Mouse (Mus musculus) intestine, embryonic 14.5 days (tissue): ENCODE data around the gene Olfr263. TPM values are rescaled to one million over a fixed set of nuclear protein-coding genes. Genes with fewer than 3 reads are reported as not detected.

Experiments
- ATAC-seq: fragments of 200-750 bp; cut with Nextera tagmentation; replicated peaks from 2 replicates; pipeline ENCODE4 v1.8.0; 2017; ENCODE audit warnings: low read depth, moderate number of reproducible peaks, moderate TSS enrichment, moderate library complexity; ENCODE audit not compliant: low FRiP score, low TSS enrichment
- DNase-seq: peaks from one replicate; pipeline ENCODE4 v3.0.0-alpha.2; 2018; ENCODE audit warnings: low spot score
- H3K27ac ChIP-seq: fragments of 300-500 bp; sonication (generic); 2 replicates; pipeline ENCODE4 v1.5.1; 2014; ENCODE audit warnings: low read depth, mild to moderate bottlenecking, control low read depth
- H3K27me3 ChIP-seq: fragments of 300-500 bp; sonication (generic); replicated peaks from 2 replicates; pipeline ENCODE4 v1.6.1; 2014; ENCODE audit warnings: low read length, control low read depth; ENCODE audit not compliant: control insufficient read depth, insufficient read depth
- H3K36me3 ChIP-seq: fragments of 300-500 bp; sonication (generic); 2 replicates; pipeline ENCODE4 v1.6.1; 2014; ENCODE audit warnings: low read length, control low read depth; ENCODE audit not compliant: control insufficient read depth, insufficient read depth
- H3K4me1 ChIP-seq: fragments of 300-500 bp; sonication (generic); replicated peaks from 2 replicates; pipeline ENCODE4 v1.6.1; 2014; ENCODE audit warnings: low read length, control low read depth, mixed read lengths; ENCODE audit not compliant: control insufficient read depth, insufficient read depth
- H3K4me2 ChIP-seq: fragments of 300-500 bp; sonication (generic); 2 replicates; pipeline ENCODE4 v1.6.1; 2014; ENCODE audit warnings: low read length
- H3K4me3 ChIP-seq: fragments of 300-500 bp; sonication (generic); 2 replicates; pipeline ENCODE4 v1.5.1; 2014; ENCODE audit warnings: low read depth, low read length, control low read depth, mixed read lengths
- H3K9ac ChIP-seq: fragments of 300-500 bp; sonication (generic); 2 replicates; pipeline ENCODE4 v1.6.1; 2014; ENCODE audit warnings: mild to moderate bottlenecking, low read length
- H3K9me3 ChIP-seq: fragments of 300-500 bp; sonication (generic); 2 replicates; pipeline ENCODE4 v1.6.1; 2016; ENCODE audit warnings: low read length, control low read depth; ENCODE audit not compliant: control insufficient read depth
- WGBS: fragments of 180-500 bp; shearing (Covaris S2); extraction: QIAGEN DNeasy Blood & Tissue Kit; methylation state at CpG from one replicate; pipeline ENCODE4 v1.1.7; 2014; 5-methylcytosine and 5-hydroxymethylcytosine counted together
- polyA plus RNA-seq: library from polyadenylated mRNA; unstranded; fragments of >200 nt; fragmentation: Nextera tagmentation; extraction: Ambion mirVana; gene quantifications from 2 replicates; pipeline ENCODE4 v1.2.1, GENCODE M21; 2014

Gene Olfr263
- polyA plus RNA-seq, 1 experiment from 2014 or later, result not detected

GRCm38 (mm10) chr13:21158071-21158470, 28.6 kb downstream of the Olfr263 start:
- no peak overlapping the region for H3K9ac ChIP-seq
- DNase-seq (no peak), ATAC-seq (no peak)
- no peak overlapping the region for H3K27ac ChIP-seq
- H3K27me3 ChIP-seq, result no peaks in the 10 kb centered on the region
- H3K9me3 ChIP-seq, result no peaks in the 10 kb centered on the region
- no peaks in the 10 kb centered on the region for H3K36me3 ChIP-seq
- 14% methylated on average over 9 of the region's 9 CpGs for WGBS
- H3K4me1 ChIP-seq, result no peaks in the 10 kb centered on the region
- peak overlapping the region; percentile 96 for H3K4me2 ChIP-seq
- H3K4me3 ChIP-seq, result peak overlapping the region; percentile 77; the same call in 1 of the 2 replicates

GRCm38 (mm10) chr13:21158785-21159474, 29.5 kb downstream of the Olfr263 start:
- H3K9ac ChIP-seq, result peak overlapping the region; percentile 49
- H3K27ac ChIP-seq, result no peak overlapping the region
- H3K27me3 ChIP-seq, result no peaks in the 10 kb centered on the region
- H3K4me2 ChIP-seq, result peak overlapping the region; percentile 96
- DNase-seq, result peak; percentile 96
- no peaks in the 10 kb centered on the region for H3K9me3 ChIP-seq
- H3K4me1 ChIP-seq, result no peaks in the 10 kb centered on the region
- H3K36me3 ChIP-seq, result no peaks in the 10 kb centered on the region
- no peak; the same call in 1 of the 2 replicates for ATAC-seq
- H3K4me3 ChIP-seq, result peak overlapping the region; percentile 77
- WGBS, result 0% methylated on average over 19 of the region's 19 CpGs

GRCm38 (mm10) chr13:21159475-21159819, 30.0 kb downstream of the Olfr263 start:
- no peak overlapping the region for H3K27ac ChIP-seq
- WGBS, result under 1% methylated on average over 15 of the region's 15 CpGs
- DNase-seq, result peak; percentile 66
- H3K4me3 ChIP-seq, result peak overlapping the region; percentile 77
- H3K9ac ChIP-seq, result peak overlapping the region; percentile 49
- H3K9me3 ChIP-seq, result no peaks in the 10 kb centered on the region
- H3K36me3 ChIP-seq, result no peaks in the 10 kb centered on the region
- peak overlapping the region; percentile 96 for H3K4me2 ChIP-seq
- H3K27me3 ChIP-seq, result no peaks in the 10 kb centered on the region
- H3K4me1 ChIP-seq, result no peaks in the 10 kb centered on the region
- ATAC-seq, result no peak

- H3K36me3 ChIP-seq, result no peaks in the 10 kb centered on the region
- H3K9me3 ChIP-seq, result no peaks in the 10 kb centered on the region
- peak overlapping the region; percentile 49 for H3K9ac ChIP-seq
- peak overlapping the region; percentile 96 for H3K4me2 ChIP-seq
- DNase-seq (peak; percentile 56), ATAC-seq (0 out of 2 replicates have a peak, but pooled peaks have one; percentile 4)
- H3K27me3 ChIP-seq, result no peaks in the 10 kb centered on the region
- no peaks in the 10 kb centered on the region for H3K4me1 ChIP-seq
- H3K27ac ChIP-seq, result no peak overlapping the region
- H3K4me3 ChIP-seq, result peak overlapping the region; percentile 77
- under 1% methylated on average over 16 of the region's 16 CpGs for WGBS
These were observed 30.6 kb downstream of the Olfr263 start for GRCm38 (mm10) chr13:21160041-21160511.

- H3K4me3 ChIP-seq, result peak overlapping the region; percentile 77
- no peaks in the 10 kb centered on the region for H3K27me3 ChIP-seq
- WGBS, result under 1% methylated on average over 32 of the region's 32 CpGs
- H3K9me3 ChIP-seq, result no peaks in the 10 kb centered on the region
- H3K9ac ChIP-seq, result peak overlapping the region; percentile 49
- DNase-seq (peak; percentile 99), ATAC-seq (peak; percentile 92)
- H3K4me1 ChIP-seq, result no peaks in the 10 kb centered on the region; the same call in 1 of the 2 replicates
- H3K27ac ChIP-seq, result peak overlapping the region; percentile 18; the same call in 1 of the 2 replicates
- H3K36me3 ChIP-seq, result no peaks in the 10 kb centered on the region
- peak overlapping the region; percentile 96 for H3K4me2 ChIP-seq
These were observed 31.5 kb downstream of the Olfr263 start for GRCm38 (mm10) chr13:21160657-21161590.

GRCm38 (mm10) chr13:21161591-21161990, 32.2 kb downstream of the Olfr263 start:
- H3K4me1 ChIP-seq, result peaks cover 5% of the 10 kb centered on the region
- H3K36me3 ChIP-seq, result no peaks in the 10 kb centered on the region
- H3K9ac ChIP-seq, result no peak overlapping the region
- no peak overlapping the region for H3K27ac ChIP-seq
- WGBS, result 38% methylated on average over 2 of the region's 2 CpGs
- H3K4me3 ChIP-seq, result peak overlapping the region; percentile 77
- ATAC-seq (peak; percentile 17; the same call in 1 of the 2 replicates), DNase-seq (no peak)
- no peaks in the 10 kb centered on the region for H3K9me3 ChIP-seq
- no peaks in the 10 kb centered on the region for H3K27me3 ChIP-seq
- peak overlapping the region; percentile 96 for H3K4me2 ChIP-seq

- no peak for DNase-seq
- no peak for ATAC-seq
- H3K4me3 ChIP-seq, result no peak overlapping the region
These were observed 33.2 kb downstream of the Olfr263 start for GRCm38 (mm10) chr13:21162591-21162990.

More at GRCm38 (mm10) chr13:21162591-21162990, 33.2 kb downstream of the Olfr263 start:
- WGBS, result 54% methylated on average over 5 of the region's 5 CpGs
- Histone ChIP-seq H3K27me3 (no peaks in the 10 kb centered on the region), H3K4me2 (no peak overlapping the region), H3K36me3 (no peaks in the 10 kb centered on the region), H3K4me1 (peaks cover 5% of the 10 kb centered on the region), H3K9ac (no peak overlapping the region), H3K27ac (no peak overlapping the region), H3K9me3 (no peaks in the 10 kb centered on the region)
